Mouse (Mus musculus): Measurements from ENCODE around the gene Atp6ap2.
"Not testable (repeated sequence)": the region's sequence is repeated elsewhere in the genome, so short reads cannot be mapped to it uniquely, and the experiment has no call there.

Gene Atp6ap2

DNA sequence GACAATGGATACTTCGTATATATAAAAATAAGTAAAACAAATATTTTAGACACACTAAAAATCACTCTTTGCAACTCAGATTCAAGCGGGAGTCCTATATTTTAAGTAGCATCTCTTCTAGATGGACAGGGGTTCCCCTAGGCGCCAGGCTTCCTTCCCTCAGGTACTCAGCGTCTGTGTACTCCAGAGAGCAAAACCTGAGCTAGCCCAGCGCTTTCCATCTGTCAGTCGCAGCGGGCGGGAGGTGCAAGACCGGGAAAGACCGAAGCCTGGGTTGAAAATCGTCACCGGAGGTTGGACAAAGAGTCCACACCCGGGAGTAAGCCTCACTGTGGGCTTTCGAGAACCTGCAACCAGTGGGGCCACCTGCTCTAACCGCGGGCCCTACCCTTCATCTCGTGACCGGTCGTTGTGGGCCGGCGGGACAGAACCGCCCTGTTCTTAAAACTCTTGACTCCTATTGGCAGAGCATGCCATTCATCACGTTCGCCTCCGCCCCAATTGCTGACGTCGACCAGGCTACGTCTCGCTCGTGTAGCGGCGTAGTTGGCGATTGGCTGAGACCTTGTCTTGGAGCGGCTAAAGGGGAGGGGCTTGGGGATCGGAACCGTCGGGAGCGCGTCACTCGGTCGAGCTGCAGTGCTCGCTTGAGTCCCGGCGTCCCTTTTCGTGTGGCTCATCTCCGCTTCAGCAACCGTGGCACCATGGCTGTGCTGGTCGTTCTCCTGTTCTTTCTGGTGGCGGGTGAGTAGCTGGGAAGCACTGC is at the start of gene Atp6ap2:
Gene Atp6ap2 (plus strand): TSS at position 610 of the 766 bp plus-strand sequence.
- in situ Hi-C loops (cut with MboI, MseI): loop anchor here (10.0 kb wide), 1 partner anchor 1333 kb away; no protein-coding TSS in a partner anchor

DNA sequence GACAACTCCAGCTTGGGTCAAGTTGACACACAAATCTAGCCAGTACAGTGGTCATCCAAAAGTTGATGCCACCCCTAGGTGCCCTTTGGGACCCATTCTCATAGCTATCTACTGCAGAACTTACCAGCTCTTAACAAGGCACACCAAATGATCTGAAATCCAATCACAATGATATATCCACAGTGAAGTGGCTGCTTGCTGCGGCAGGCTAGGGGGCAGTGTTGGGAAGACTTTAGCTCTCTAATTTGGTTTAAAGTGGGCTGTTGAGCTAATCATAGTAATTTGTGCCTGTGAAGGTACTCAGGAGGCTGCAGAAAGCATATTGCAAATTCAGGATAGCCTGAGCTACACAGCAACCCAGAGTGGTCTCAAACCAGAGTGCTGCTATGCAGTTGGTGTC is 43.2 kb upstream of the Atp6ap2 start:
- in situ Hi-C loops (cut with MboI, MseI): no loop called here

DNA sequence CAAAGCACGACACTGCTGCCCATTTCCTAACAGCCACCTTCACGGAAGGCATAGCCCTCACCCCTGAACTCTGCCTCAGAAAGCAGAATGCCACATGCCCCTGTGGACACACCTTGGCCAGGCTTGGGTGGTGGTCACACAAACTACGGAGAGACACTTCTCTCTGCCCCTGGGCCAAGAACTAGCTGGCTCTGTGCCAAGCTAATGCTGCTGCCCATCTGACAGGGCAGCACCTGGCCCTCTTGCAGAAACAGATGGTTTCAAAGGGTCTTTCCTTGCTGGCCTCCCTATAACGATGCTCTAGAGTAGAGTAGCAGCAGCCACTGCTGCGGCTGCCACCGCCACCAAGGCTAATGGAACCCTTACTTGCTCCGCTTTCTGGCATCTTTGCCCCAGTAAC is 30.5 kb upstream of the Atp6ap2 start:
- in situ Hi-C loops (cut with MboI, MseI): no loop called here

DNA sequence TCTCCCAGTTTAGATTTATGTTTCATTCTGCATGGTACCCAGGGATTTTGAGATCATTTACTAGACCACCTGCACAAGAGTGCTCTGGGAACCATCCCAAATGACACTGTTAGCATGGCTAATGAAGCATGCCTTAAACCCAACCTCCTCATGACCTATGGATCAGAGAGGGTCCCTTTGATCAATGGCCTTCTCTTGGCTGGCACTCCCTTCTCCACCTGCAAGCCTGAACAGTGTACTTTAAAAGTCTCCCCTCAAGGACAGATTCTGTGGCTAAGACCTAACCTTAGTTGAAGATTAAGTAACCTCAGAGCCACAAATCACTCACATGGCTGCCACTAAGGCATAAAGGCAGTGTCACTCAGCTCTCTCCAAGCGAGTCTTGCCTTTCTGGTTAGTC is 16.2 kb upstream of the Atp6ap2 start:
- in situ Hi-C loops (cut with MboI, MseI): no loop called here

DNA sequence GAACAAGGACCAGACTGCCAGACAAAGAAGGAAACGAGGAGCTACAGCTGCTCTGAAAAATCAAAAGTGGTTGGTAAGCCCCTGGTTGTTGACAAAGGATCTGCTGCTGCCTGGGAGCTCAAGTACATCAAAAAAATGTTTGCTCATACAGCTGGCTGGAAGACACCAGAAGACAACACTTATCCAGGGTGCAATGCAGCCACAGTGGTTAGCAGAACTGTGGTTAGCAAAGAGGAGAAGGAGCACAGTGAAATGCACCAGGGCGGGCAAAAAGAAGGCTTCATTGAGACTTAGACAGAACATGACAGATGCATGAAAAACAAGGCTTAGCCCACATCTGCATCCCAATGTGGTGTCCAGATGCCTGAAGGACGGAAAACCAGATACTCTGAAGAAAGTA is 9.7 kb upstream of the Atp6ap2 start:
- in situ Hi-C loops (cut with MboI, MseI): no loop called here

DNA sequence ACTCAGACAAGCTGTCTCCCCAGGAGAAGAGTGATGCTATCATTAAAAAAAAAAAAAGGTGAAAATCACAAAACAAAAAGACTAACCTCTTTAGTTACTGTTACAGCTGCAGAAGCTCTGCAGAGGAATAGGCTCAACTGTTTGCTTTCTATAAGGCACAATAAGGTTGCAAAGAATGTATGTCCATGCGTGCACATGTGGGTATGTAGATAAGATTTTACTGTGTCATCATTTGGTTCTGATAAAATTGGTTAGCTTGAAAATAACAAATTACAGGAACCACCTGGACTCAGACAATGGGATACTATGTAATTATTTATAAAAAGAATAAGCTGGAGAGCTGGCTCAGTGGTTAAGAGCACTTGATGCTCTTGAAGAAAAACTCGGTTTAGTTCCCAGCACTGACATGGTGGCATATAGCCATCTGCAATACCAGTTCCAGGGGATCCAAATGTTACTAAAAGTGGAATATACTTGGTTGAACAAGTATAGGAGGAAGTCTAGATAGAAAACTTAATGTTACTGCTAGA is 9.2 kb upstream of the Atp6ap2 start:
- in situ Hi-C loops (cut with MboI, MseI): no loop called here

DNA sequence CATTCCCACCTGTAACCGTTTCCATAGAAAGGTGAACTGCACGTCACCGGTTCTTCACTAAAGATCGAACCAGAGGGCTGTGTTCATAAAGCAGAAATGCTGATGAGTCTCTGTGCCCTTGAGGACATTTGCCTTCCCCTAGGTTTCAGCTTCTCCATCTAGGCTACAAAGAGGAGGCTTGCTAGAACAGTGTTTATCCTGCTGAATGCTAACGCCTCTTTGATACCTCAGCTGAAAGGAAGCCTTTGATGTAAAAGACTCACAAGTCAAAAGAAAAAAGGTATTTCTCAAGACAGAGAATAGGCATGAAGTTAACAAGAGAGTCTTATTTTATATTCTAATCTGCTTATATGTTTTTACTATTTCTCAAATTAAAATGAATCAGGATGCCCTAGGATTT is 4.3 kb upstream of the Atp6ap2 start:
- in situ Hi-C loops (cut with MboI, MseI): loop anchor here (10.0 kb wide), 1 partner anchor 1328 kb away; no protein-coding TSS in a partner anchor

DNA sequence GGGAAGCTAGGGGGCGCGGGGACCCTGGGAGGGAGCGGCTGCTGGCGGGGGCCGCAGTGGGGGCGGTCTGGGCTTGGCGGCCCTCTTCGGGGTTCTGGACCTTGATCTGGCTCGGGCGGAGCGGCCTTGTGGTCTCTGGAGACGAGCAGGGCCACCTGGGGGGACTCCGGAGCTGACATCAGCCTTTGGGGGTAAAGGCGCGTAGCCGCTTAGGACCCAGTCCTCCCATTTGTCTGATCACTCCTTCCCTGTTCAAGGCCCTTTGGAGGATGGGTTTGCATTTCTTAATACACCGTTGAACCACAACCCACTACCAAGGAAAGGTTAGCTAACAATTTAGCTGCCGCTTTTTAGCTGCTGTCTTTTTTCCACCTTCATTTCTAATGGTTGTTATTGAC is 356 bp downstream of the Atp6ap2 start:
- in situ Hi-C loops (cut with MboI, MseI): loop anchor here (10.0 kb wide), 1 partner anchor 1333 kb away; no protein-coding TSS in a partner anchor

DNA sequence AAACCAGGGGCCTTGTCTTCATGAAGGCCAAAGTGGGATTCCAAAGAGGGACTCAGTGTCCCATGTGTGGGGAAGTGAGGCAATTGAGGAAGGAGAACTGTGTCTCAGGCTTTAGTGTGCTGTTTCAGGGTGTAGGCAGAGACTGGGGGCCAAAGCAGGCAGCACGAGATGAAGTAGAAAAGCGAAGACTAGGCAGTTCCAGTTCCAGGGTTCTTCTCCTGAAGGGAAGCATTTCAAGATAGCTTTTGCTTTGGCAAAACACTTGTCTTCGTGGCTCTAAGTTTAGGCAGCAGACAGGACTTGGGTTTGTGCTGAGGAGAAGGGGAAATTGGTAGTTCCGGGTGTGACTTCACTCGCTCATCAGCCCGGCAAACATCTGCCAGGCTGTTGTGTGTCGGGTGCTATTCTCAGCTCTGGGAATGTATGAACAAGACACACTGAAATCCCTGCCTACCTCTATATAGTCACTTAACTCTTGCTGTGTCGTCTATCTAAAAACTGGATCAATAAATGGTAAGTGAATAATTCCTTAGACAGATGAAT is 3.9 kb downstream of the Atp6ap2 start:
- in situ Hi-C loops (cut with MboI, MseI): no loop called here

DNA sequence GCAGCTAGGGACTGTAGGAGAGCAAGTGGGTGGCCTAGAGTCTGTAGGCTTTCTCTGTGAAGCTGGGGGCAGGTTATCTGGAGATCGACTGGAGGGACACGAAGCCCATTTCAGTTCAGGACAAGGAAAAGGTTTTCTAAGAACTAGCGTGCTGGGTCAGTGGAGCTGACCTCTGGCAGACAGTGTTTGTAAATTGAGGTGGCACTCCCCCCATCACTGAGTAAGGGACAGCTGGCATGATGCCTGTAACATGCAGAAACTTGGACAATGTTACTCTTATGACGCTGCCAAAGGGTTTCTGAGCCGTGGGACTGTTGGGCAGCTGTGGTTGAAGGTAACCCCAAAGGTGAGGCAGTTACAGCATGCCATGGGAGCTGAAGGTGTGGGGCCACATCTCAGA is 4.4 kb downstream of the Atp6ap2 start:
- in situ Hi-C loops (cut with MboI, MseI): no loop called here

DNA sequence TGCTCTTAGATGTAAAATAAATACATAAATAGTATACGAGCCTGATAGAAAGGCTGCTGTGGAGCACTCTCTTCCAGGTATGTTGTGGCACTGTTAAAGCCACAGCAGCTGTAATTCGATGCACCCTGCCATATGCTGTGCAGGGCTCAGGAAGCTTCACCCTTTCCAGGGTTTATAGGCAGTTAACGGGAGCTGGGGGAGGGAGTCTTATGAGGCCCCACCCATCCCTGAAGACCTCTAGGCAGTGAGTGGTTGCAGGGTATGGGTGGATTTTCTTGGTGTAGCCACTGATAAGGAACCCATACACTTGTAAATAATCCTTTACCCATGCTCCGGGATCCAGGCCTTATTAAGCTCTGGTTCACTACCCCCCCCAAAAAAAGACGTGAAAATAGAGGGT is 6.2 kb downstream of the Atp6ap2 start:
- in situ Hi-C loops (cut with MboI, MseI): no loop called here

DNA sequence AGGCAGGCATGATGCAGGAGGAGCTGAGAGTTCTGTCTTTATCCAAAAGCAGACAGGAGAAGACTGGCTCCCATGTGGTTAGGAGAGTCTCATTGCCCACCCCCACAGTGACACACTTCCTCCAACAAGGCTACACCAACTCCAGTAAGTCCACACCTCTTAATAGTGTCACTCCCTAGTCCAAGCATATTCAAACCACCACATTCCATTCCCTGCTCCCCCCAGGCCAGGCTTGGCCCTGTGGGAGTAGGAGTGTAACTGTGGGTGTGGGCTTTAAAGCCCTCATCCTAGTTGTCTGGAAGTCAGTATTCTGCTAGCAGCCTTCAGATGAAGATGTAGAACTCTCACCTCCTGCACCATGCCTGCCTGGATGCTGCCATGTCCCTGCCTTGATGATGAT is 22.9 kb downstream of the Atp6ap2 start:
- in situ Hi-C loops (cut with MboI, MseI): not testable (repeated sequence)

DNA sequence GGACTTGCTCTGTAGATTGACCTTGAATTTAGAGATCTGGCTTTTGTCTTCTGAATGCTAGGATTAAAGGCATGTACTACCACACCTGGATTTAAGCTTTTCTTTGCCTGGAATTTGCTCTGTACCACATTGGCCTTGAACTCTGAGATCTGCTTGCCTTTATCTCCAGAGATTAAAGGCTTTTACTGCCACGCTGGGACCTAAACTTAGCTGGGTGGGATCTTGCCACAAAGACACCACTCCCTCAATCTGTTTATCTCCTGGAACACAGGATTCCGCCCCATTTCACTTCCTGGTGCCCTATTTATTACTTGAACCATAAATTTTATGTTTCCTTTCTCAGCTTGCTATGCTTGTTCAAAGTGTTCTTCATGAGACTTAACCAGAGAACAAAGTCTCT is 23.6 kb downstream of the Atp6ap2 start:
- in situ Hi-C loops (cut with MboI, MseI): no loop called here

DNA sequence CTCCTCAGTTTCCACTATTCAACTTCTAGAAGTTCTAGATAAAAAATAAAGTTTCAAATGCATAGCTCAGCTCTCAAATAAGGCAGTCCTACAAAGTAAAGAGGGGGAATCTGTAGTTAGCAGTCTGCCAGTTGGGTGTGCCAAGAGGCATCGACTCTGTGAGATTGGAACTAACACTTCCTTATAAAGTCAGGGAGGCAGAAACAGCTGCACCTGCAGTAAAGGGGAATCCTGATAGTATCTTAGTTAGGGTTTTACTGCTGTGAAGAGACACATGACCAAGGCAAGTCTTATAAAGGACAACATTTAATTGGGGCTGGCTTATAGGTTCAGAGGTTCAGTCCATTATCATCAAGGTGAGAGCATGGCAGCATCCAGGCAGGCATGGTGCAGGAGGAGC is 24.8 kb downstream of the Atp6ap2 start:
- in situ Hi-C loops (cut with MboI, MseI): not testable (repeated sequence)

DNA sequence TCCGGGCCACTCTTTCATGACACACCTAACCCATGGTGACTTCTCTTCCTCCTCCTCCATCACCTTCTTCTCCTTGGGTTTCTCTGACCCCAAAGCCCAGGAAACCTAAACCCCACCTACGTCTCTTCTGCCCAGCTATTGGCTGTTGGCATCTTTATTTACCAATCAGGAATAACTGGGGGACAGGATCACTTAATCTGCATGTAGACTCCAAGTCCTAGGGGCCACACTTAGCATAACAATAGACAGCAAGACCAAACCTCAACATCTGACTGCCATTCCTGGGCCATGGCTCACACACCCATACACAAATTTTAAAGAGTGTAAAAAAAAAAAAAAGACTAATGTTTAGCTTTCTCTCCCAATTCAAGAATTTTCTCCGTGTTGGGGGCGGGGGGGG is 37.5 kb downstream of the Atp6ap2 start:
- in situ Hi-C loops (cut with MboI, MseI): no loop called here

DNA sequence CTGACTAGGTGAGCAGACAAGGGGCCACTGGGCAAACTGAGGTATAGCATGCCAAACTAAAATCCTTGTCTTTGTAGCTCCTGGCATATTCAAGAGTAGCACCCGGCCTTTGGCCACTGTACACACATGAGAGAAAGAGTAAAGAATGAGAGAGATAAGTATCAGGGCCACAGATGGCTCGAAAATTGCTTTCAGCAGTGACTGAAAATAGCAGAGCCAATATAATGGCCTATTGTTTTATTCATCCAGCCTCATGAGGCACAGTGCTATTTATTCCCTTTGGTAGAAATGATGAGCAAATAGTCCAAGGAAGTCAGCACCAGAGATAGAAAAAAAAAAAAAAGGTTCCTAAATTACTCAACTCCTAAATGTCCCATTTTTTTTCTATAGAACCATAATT is 57.4 kb downstream of the Atp6ap2 start:
- in situ Hi-C loops (cut with MboI, MseI): no loop called here

DNA sequence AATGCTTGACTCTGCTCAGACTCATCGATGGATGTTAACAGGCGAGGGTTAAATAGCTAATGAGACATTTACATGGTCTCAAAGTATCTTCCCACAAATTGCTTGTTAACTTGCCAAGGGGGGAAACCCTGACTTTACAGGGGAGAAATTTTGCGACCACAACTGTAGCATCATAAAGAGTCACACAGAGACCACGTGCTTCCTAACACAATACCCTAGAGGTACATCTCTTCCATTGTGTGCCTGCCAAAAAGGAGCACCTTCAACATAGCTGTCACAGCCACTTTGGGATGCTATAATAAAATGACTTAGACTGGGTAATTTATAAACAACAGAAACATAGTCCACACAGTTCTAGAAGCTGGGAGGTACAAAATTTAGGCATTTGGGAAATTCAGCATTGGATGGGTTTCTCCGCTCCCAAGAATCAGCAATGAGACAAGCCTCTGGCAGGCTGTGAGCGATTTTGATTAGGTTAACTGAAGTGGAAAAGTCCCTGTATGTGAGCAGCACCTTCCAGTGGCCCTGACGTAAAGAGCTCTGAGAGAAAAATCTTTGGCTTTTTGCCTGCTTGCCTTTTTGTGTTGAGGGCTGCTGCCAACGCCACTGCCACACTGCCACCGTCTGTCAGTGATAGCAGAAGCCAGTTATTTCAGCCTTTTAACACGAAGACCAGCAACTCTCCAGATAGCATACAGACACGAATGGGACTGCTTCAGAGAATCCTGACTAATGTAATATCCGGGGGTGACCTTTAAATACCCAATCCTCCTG is 58.1 kb downstream of the Atp6ap2 start:
- in situ Hi-C loops (cut with MboI, MseI): no loop called here

DNA sequence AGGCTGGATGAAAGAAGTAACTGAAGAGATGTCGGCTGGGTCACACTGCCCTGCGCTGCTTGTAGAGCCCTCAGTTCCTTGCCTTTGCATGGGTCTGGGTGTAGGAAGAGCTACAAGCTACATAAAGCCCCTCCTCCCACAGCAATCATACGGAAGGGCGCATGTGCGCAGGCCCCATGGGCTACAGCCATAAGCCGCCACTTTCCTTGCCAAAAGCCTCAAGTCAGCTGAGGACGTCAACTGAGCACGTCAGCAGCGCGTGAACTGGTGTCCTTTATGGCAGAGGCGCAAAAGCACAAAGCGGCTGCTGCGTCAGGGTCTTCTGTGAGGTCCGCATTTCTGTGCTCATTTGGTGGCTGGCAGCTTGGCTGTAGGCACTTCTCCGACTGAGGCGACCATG is 64.3 kb downstream of the Atp6ap2 start:
- in situ Hi-C loops (cut with MboI, MseI): no loop called here

DNA sequence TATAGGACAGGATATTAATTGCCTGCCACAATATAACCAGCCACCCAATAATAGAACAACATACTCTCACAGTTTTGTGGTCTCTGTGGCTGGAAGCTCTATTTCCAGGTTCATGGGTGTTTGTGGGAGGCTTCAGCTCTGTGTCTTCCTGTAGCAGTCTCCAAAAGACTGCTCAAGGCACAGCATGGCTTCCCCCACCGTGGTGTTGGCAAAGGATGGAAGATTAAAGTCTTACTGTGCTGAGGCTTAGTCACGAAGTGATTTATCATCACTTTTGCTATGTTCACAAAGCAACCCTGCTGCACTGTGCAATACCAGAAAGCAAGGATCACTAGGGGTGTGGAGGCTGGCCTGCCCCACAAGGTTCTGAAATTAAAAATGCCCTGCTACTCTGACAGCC is 66.3 kb downstream of the Atp6ap2 start:
- in situ Hi-C loops (cut with MboI, MseI): no loop called here
